Mouse (Mus musculus) kidney, adult 2 months (tissue): ENCODE results near the gene Ttll9.

Experiments used
- CTCF ChIP-seq: fragments of 200-500 bp; conservative IDR thresholded peaks from 2 replicates; pipeline ENCODE4 v1.5.1; 2011; ENCODE audit warnings: low read depth, mild to moderate bottlenecking, control low read depth, low read length, moderate library complexity, mixed read lengths; ENCODE audit not compliant: insufficient read depth, insufficient read length
- POLR2A ChIP-seq: fragments of 200-500 bp; IDR thresholded peaks from one replicate; pipeline ENCODE4 v1.6.1; 2011; ENCODE audit warnings: low read depth, low read length, control low read depth

DNA sequence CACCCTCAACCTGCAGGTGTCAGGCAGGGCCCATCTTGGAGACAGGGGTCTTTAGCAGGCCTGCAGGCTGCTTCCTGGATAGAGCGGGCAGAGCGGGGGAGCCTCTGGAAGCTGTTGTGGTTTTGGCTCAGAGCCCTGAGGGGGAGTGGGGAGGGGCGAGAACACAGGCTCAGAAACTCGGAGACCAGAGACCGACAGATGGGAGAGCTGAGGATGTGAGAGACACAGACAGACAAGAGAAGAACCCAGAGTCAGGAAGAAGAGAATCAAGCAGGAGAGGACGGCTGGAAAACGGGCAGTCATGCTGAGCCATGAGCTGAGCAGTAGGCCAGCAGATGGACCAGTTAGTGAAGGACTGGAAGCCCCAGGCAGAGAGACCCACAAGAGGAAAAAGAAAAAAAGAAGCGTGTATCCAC, 83.6 kb downstream of the Ttll9 start:
- TF ChIP-seq POLR2A (no peak), CTCF (no peak)
